Mouse (Mus musculus): ENCODE results near the gene Nxpe3.

Gene Nxpe3

DNA sequence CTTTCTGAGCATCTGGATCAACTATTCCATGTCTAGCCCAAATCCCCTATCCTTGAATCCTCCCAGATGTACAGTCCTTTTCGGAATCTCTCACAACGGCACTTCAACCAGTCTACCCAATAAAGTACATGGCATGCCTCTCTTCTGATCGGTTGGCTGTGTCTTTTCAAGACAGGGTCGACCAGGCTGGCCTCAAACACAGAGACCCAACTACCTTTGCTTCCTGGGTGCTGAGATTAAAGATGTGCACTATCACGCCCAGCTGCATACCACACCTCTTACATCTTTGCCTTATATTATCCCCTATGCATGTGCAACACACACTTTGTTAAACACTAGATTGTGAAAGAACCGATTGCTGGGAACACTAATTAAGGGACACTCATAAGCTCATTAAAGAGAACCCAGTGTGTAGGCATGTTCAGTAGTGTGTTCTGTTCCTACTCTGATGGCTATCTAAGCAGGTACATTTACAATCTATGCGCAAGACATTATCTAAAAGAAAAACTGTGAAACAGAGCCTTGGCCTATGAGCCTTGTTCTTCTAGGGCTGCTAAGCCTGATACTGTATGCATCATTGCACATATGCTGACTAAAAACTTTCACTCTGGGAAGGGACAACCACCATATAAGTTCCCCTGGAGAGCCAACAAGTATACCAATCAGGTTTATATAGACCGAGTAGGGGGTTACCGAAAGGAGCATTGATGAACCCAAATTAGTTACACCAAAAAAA is 85.1 kb downstream of the Nxpe3 start:
- no peak for DNase-seq (ENCODE audit: low spot score)

DNA sequence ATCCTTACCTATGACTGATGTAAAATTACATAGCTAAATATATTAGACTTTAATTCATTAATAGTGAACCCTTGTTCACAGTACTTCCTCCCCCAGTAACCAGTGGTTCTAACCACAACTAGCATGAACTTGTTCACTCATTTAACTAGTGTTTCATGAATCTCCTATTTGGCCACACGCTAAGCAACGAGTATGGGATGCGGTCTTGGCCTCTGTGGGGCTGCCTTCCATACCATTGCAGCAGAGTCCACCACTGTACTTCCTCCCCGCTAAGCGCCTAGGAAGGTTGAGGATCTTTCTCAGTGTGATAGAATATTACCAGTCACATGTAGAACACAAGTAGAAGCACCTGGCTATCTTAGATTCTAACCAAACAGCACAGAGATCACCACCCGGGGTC is 85.7 kb downstream of the Nxpe3 start:
- DNase-seq (ENCODE audit: low spot score): no peak

DNA sequence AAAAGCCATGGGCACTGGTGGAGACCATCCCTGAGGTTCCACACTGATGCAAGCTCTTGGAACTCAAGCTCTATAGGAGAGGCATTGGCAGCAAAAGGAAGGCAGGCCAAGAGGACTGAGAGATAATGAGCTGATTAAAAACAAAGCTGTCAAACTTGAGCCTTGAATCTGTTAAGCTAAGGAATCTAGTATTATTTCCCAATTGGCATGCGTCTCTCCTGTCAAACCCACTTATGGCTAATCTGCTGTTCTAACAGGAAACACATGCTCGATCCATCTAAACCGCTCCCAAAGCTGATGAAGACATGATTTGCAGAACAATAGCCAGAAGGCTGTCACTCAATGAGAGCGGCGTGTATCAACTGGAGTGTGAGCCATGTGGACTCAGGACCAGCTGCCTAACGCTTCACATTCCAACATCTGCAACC is 87.6 kb downstream of the Nxpe3 start:
- DNase-seq (ENCODE audit: low spot score): no peak

DNA sequence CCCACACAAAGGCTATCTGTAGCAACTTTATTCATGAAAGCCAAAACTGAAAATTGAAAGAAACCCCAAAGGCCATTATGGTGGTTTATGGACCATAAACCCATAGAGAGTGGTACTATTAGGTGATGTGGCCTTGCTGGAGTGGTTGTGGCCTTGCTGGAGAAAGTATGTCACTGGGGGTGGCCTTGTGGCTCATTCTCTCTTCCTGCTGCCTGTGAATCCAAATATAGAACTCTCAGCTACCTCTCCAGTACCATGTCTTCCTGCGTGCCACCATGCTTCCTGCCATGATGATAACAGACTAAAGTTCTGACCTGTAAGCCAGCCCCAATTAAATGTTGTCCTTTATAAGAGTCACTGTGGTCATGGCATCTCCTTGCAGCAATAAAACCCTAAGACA is 90.3 kb downstream of the Nxpe3 start:
- DNase-seq (ENCODE audit: low spot score): no peak

DNA sequence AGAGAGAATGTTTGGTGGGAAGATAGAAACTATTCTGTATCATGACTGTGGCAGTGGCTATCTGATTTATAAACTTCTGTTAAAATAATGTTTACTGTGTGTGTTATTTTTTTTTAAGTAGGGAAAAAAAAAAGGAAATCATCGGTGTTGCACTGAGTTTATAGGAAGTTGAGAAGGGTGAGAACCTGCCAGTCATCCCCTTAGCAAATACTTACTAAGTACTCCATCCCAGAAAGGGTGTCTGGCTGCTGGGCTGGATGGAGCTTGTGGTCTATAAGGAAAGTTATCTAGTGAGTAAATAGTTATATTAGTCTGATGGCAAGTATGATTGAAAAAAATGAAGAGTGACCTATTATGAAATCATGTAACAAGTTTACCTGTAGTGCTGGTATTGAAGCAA is 93.5 kb downstream of the Nxpe3 start:
- no peak for DNase-seq (ENCODE audit: low spot score)

DNA sequence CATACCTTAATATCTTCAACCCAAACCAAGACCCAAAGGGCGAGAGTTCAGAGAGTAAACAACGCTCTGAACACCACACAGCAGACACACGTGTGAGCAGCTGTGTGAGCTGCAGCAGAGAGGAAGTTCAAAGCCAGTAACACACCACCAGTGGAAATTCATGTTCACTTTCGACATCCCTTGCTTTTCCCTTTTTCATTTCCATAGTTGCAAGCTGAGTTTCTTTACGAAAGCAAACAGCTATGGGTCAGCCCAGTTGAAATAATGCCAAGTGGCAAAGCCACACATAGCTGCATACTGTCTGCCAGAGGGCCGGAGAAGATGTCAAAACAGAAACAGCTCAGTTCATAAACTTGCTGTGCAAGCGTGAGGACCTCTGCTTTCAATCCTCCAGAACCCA is 96.2 kb downstream of the Nxpe3 start:
- DNase-seq (ENCODE audit: low spot score): no peak

DNA sequence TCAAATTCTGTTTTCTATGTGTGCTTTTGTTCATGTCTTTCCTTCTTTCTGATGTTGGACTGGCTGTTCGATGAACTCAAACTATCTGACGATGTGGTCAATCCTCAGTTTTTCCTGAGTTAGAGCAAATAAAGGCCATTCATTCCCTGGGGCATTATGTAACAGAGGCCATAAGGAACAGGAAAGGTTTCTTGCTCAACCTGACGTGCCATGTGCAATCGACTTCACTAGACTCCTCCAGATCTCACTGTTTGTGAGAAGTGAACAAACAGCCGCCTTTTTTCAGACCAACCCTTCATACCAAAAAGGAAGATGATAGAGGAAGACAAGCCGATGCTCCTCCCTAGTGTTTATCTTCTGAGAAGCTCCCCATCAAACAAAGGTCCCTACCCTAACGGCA is 104.8 kb downstream of the Nxpe3 start:
- no peak for DNase-seq (ENCODE audit: low spot score)
